Mouse (Mus musculus) liver, embryonic 14.5 days (tissue): ENCODE data around the gene Gipc2.

ENCODE experiments used
- CTCF ChIP-seq: IDR thresholded peaks from 2 replicates; pipeline ENCODE4 v1.5.1; 2016; ENCODE audit warnings: antibody characterized with exemption, low read depth, control low read depth
- EP300 ChIP-seq: IDR thresholded peaks from 2 replicates; pipeline ENCODE4 v1.6.1; 2016; ENCODE audit warnings: antibody characterized with exemption, low read depth

DNA sequence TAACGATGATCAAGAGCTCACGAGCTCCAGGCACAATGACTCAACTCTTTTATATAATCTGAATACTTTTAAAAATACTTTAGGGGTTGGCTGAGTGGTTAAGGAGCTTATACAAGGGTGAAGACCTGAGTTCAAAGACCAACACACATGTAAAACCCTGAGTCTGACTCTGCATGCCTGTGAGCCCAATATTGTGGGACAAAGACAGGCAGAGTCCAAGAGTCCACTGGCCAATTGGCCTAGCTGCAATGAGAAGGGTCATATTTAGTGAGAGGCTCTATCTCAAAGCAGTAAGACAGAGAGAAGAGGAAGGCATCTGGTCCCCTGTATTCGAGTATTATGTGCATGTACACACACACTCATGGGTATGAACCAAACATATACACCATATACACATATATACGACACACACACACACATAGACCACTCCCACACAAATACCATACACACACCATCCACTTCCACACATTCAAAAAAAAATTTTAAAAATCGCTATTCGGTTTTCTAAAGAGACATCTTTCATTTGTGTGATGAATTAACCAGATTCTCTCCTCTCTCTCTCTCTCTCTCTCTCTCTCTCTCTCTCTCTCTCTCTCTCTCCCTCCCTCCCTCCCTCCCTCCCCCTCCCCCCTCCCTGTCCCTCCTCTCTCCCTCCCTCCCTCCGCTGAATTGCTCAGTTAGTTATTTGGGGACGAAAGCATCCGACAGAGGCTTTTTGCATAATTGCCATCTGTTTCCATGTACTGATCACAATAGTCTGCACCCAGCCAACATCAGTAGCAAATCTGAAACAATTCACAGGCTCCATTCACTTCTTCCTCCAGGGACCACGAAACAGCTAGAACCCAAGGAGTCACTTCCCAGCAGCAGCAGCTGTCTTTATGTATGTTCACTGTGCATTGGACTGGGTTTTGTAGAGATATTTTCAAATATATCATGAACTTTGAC lies 7.4 kb downstream of the Gipc2 start:
- TF ChIP-seq CTCF, result no peak
- no peak for TF ChIP-seq EP300
